8 mouse cellular contexts compared by ENCODE assay signal in the genomic region with DNA sequence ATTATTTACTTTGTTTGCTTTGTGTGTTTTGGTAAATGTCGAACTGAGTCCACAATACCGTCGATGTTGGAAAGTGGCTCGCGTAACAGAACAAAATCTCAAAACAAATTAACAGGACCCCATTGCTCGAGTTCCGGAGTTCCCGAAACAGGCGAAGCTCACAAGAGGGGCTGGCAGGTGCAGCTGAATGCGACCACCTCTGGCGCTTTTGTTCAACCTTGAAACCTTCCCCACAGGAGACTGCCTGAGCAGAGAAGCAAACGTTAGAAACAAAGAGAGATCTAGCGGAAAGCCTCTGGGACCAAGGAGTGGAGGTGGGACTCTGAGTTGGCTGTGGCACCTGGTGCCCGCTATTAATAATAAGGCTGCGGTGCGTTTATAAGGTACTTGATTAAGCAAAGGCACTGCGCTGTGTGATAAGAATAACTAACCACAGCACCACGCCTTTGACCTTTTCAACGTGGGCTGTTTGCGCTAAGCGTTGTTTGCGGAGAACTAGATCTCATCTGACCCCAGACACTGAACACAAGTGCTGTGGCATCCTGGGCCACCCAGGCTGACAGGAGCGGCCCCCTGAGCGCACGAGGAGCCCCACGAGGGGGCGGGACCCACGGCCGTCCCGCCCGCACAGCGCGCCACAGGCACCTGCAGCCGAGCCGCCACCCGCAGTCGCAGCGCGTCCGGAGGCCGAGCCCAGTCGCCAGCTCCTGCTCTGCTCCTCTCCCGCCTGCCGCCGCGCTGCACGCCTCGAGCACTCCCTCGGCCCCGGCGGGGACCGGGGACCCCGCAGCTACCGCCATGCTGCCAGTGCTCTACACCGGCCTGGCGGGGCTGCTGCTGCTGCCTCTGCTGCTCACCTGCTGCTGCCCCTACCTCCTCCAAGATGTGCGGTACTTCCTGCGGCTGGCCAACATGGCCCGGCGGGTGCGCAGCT. TPM values are rescaled to one million over a fixed set of nuclear protein-coding genes. Genes with fewer than 3 reads are reported as not detected.
DNase-seq lines count a peak whose midpoint lies in the region; ATAC-seq and TF ChIP-seq lines count a peak whose summit lies in the region.

A gene (plus strand): TSS at position 51 of the 934 bp plus-strand sequence.

- no peaks in the 10 kb centered on the region for H3K36me3 ChIP-seq in heart, adult 2 months (ENCODE audit: control insufficient read depth, insufficient read depth, low read length)
- H3K36me3 ChIP-seq in kidney, embryonic 15.5 days = no peaks in the 10 kb centered on the region
- H3K36me3 ChIP-seq in liver, embryonic 12.5 days = no peaks in the 10 kb centered on the region

- H3K9ac ChIP-seq in heart, adult 2 months (ENCODE audit: low read depth, low read length) = 0 out of 2 replicates have a peak within 1 kb of the TSS, but pooled peaks have one; percentile 16
- H3K9ac ChIP-seq in kidney, embryonic 15.5 days = peak within 1 kb of the TSS; percentile 48
- H3K9ac ChIP-seq in liver, embryonic 12.5 days = peak within 1 kb of the TSS; percentile 48

- no peak for TF ChIP-seq EP300 in heart, adult 2 months (IDR thresholded peaks at IDR 0.05; ENCODE audit: insufficient read depth, low read depth, low read length)

- TF ChIP-seq POLR2A in heart, adult 2 months (IDR thresholded peaks at IDR 0.05; ENCODE audit: insufficient read depth, low read depth, low read length) = no peak

- peaks cover 12% of the 10 kb centered on the region for H3K27me3 ChIP-seq in heart, adult 2 months (ENCODE audit: control insufficient read depth, insufficient read depth, low read length)
- H3K27me3 ChIP-seq in kidney, embryonic 15.5 days = peaks cover 56% of the 10 kb centered on the region
- peaks cover 59% of the 10 kb centered on the region for H3K27me3 ChIP-seq in liver, embryonic 12.5 days (replicated peaks)

- no peak for TF ChIP-seq CTCF in heart, adult 2 months (IDR thresholded peaks at IDR 0.05)

- intact Hi-C loops in heart, adult 2 months (cut with DNase I) = no loop called here

- H3K4me1 ChIP-seq in heart, adult 2 months (ENCODE audit: control insufficient read depth, insufficient read depth, low read length) = peaks cover 2% of the 10 kb centered on the region; the same call in 1 of the 2 replicates
- peaks cover 14% of the 10 kb centered on the region for H3K4me1 ChIP-seq in kidney, embryonic 15.5 days
- H3K4me1 ChIP-seq in liver, embryonic 12.5 days = peaks cover 13% of the 10 kb centered on the region

- peak within 1 kb of the TSS; percentile 39 for H3K4me3 ChIP-seq in heart, adult 2 months
- H3K4me3 ChIP-seq in kidney, embryonic 15.5 days (replicated peaks) = peak within 1 kb of the TSS; percentile 57
- H3K4me3 ChIP-seq in liver, embryonic 12.5 days = peak within 1 kb of the TSS; percentile 57

- DNase-seq in heart, adult 2 months = peak in 1 of 2 experiments; percentile 11
- no peak for DNase-seq in heart, adult 8-10 months (ENCODE audit: low spot score)
- peak; percentile 45 for DNase-seq in brain, adult 2 months (ENCODE audit: low read depth, low spot score)
- no peak for DNase-seq in gonadal fat pad, adult 2 months (ENCODE audit: low read depth)
- peak; percentile 8 to 14 for DNase-seq in natural killer cell, adult 2 months (ENCODE audit: low spot score in 2 of 2)
- peak; percentile 70 for DNase-seq in thymus, postnatal 14 days

- 4% methylated on average over 61 of the region's 61 CpGs for WGBS in heart, adult 2 months
- WGBS in kidney, embryonic 15.5 days = under 1% methylated on average over 61 of the region's 61 CpGs
- WGBS in liver, embryonic 12.5 days (ENCODE audit: insufficient replicate concordance) = 2% methylated on average over 59 of the region's 61 CpGs

- no peaks in the 10 kb centered on the region for H3K9me3 ChIP-seq in kidney, embryonic 15.5 days (replicated peaks)
- H3K9me3 ChIP-seq in liver, embryonic 12.5 days (replicated peaks) = no peaks in the 10 kb centered on the region

- peak; percentile 88 for ATAC-seq in kidney, embryonic 15.5 days (replicated peaks; ENCODE audit: low FRiP score)
- ATAC-seq in liver, embryonic 12.5 days = peak; percentile 64

- H3K4me2 ChIP-seq in kidney, embryonic 15.5 days = peak within 1 kb of the TSS; percentile 98
- peak within 1 kb of the TSS; percentile 72 for H3K4me2 ChIP-seq in liver, embryonic 12.5 days

- no peaks in the 10 kb centered on the region for H3K79me2 ChIP-seq in heart, adult 2 months (replicated peaks; ENCODE audit: control insufficient read depth, insufficient read depth, low read length)

- H3K27ac ChIP-seq in heart, adult 2 months = no peak within 1 kb of the TSS
- no peak within 1 kb of the TSS for H3K27ac ChIP-seq in kidney, embryonic 15.5 days
- peak within 1 kb of the TSS; percentile 65 for H3K27ac ChIP-seq in liver, embryonic 12.5 days

RNA-seq across cellular contexts. Expression of the gene that starts here (rescaled TPM):
- total RNA-seq in heart, adult 2 months (2021) = under 1 TPM; 0.64 to 0.78 TPM
- 0.88 and 1.8 TPM in 2 replicates for polyA plus RNA-seq in heart, adult 2 months (2012; rRNA removed)
- total RNA-seq in heart, adult 8-10 months (2022) = under 1 TPM in 2 of 4 experiments, not detected in 2; 0.17 to 0.22 TPM
- 9.9 and 19.9 TPM in 2 replicates for polyA plus RNA-seq in gonadal fat pad, adult 2 months (2012; rRNA removed)
- 32.9 and 35.3 TPM in 2 replicates for polyA plus RNA-seq in kidney, embryonic 15.5 days (2015; fragmentation: Nextera tagmentation; extraction: Ambion mirVana)
- polyA plus RNA-seq in liver, embryonic 12.5 days (2016; fragmentation: Nextera tagmentation; extraction: Ambion mirVana) = 53.1 and 56.3 TPM in 2 replicates

Comparison
In these comparisons a context has a peak if more than half of its experiments do, and no peak if none do; other contexts are left out.
1. DNase-seq: peak in brain, adult 2 months (single experiment), natural killer cell, adult 2 months (2 of 2) and thymus, postnatal 14 days (single experiment); none in heart, adult 8-10 months (single experiment) and gonadal fat pad, adult 2 months (single experiment).
2. Peak in every context shown above with its lines, with median percentiles within 50 percentile points of each other: H3K4me3 ChIP-seq and H3K9ac ChIP-seq.